Mouse (Mus musculus) retina, postnatal 7 days (tissue): ENCODE measurements around the gene Sall4.
"Not testable (repeated sequence)": the region's sequence is repeated elsewhere in the genome, so short reads cannot be mapped to it uniquely, and the experiment has no call there.

Source experiments
- DNase-seq: peaks from one replicate; pipeline ENCODE4 v3.0.0-alpha.2; 2012; ENCODE audit warnings: low read depth, low spot score

Sall4 gene

GRCm38 (mm10) chr2:168744406-168744805, 23.3 kb downstream of the Sall4 start:
- not testable (repeated sequence) for DNase-seq

GRCm38 (mm10) chr2:168742649-168743048, 25.1 kb downstream of the Sall4 start:
- no peak for DNase-seq

GRCm38 (mm10) chr2:168742059-168742627, 25.6 kb downstream of the Sall4 start, which contains the start of gene Atp9a:
TSS of gene Atp9a (minus strand) at chr2:168742409.
- DNase-seq, result peak; percentile 56

- peak; percentile 59 for DNase-seq
Observed at GRCm38 (mm10) chr2:168741273-168742058, 26.3 kb downstream of the Sall4 start.

GRCm38 (mm10) chr2:168740496-168740895, 27.2 kb downstream of the Sall4 start:
- DNase-seq, result no peak

GRCm38 (mm10) chr2:168738854-168739253, 28.9 kb downstream of the Sall4 start:
- no peak for DNase-seq

GRCm38 (mm10) chr2:168737878-168738277, 29.9 kb downstream of the Sall4 start:
- no peak for DNase-seq

- DNase-seq, result no peak
Observed at GRCm38 (mm10) chr2:168734023-168734422, 33.7 kb downstream of the Sall4 start.

GRCm38 (mm10) chr2:168731258-168731657, 36.5 kb downstream of the Sall4 start:
- no peak for DNase-seq

GRCm38 (mm10) chr2:168729736-168730135, 38.0 kb downstream of the Sall4 start:
- DNase-seq, result no peak

GRCm38 (mm10) chr2:168728045-168728444, 39.7 kb downstream of the Sall4 start:
- DNase-seq, result no peak

- no peak for DNase-seq
Observed at GRCm38 (mm10) chr2:168726007-168726406, 41.7 kb downstream of the Sall4 start.

GRCm38 (mm10) chr2:168721313-168721712, 46.4 kb downstream of the Sall4 start:
- no peak for DNase-seq

GRCm38 (mm10) chr2:168719742-168720141, 48.0 kb downstream of the Sall4 start:
- DNase-seq, result no peak

GRCm38 (mm10) chr2:168718735-168719134, 49.0 kb downstream of the Sall4 start:
- DNase-seq, result no peak

- DNase-seq, result no peak
Observed at GRCm38 (mm10) chr2:168718267-168718666, 49.5 kb downstream of the Sall4 start.

GRCm38 (mm10) chr2:168712199-168713176, 55.3 kb downstream of the Sall4 start:
- DNase-seq, result no peak

- no peak for DNase-seq
Observed at GRCm38 (mm10) chr2:168710979-168711378, 56.8 kb downstream of the Sall4 start.

GRCm38 (mm10) chr2:168707766-168708165, 60.0 kb downstream of the Sall4 start:
- no peak for DNase-seq

- no peak for DNase-seq
Observed at GRCm38 (mm10) chr2:168702266-168702665, 65.5 kb downstream of the Sall4 start.
